Mouse (Mus musculus) heart, embryonic 13.5 days (tissue): ENCODE measurements around the gene Rgsl1. TPM values are rescaled to one million over a fixed set of nuclear protein-coding genes. Genes with fewer than 3 reads are reported as not detected.
"Not testable (repeated sequence)": the region's sequence is repeated elsewhere in the genome, so short reads cannot be mapped to it uniquely, and the experiment has no call there.

Source experiments
- ATAC-seq: fragments of 200-750 bp; cut with Nextera tagmentation; 2 replicates; pipeline ENCODE4 v1.8.0; 2017; ENCODE audit warnings: moderate TSS enrichment; ENCODE audit not compliant: insufficient number of reproducible peaks, low FRiP score, low TSS enrichment; ENCODE audit errors: extremely low read depth
- H3K27ac ChIP-seq: fragments of 300-500 bp; sonication (generic); replicated peaks from 2 replicates; pipeline ENCODE4 v1.5.1; 2015; ENCODE audit warnings: moderate library complexity, mild to moderate bottlenecking, inconsistent platforms
- H3K27me3 ChIP-seq: fragments of 300-500 bp; sonication (generic); replicated peaks from 2 replicates; pipeline ENCODE4 v1.6.1; 2015; ENCODE audit warnings: mild to moderate bottlenecking, inconsistent platforms
- H3K36me3 ChIP-seq: fragments of 300-500 bp; sonication (generic); 2 replicates; pipeline ENCODE4 v1.6.1; 2015; ENCODE audit warnings: mild to moderate bottlenecking, inconsistent platforms
- H3K4me1 ChIP-seq: fragments of 300-500 bp; sonication (generic); 2 replicates; pipeline ENCODE4 v1.6.1; 2015; ENCODE audit warnings: inconsistent platforms
- H3K4me2 ChIP-seq: fragments of 300-500 bp; sonication (generic); 2 replicates; pipeline ENCODE4 v1.6.1; 2015; ENCODE audit warnings: inconsistent platforms, mild to moderate bottlenecking, moderate library complexity
- H3K4me3 ChIP-seq: fragments of 300-500 bp; sonication (generic); 2 replicates; pipeline ENCODE4 v1.5.1; 2015; ENCODE audit warnings: moderate library complexity, mild to moderate bottlenecking, inconsistent platforms
- H3K9ac ChIP-seq: fragments of 300-500 bp; sonication (generic); 2 replicates; pipeline ENCODE4 v1.6.1; 2015; ENCODE audit warnings: inconsistent platforms, mild to moderate bottlenecking, moderate library complexity
- H3K9me3 ChIP-seq: fragments of 300-500 bp; sonication (generic); 2 replicates; pipeline ENCODE4 v1.6.1; 2016; ENCODE audit warnings: inconsistent platforms
- WGBS: fragments of 180-500 bp; shearing (Covaris S2); methylation state at CpG from one replicate; pipeline ENCODE4 v1.1.7; 2015; ENCODE audit warnings: mixed read lengths; 5-methylcytosine and 5-hydroxymethylcytosine counted together
- polyA plus RNA-seq: library from polyadenylated mRNA; unstranded; fragments of >200 nt; fragmentation: Nextera tagmentation; extraction: Ambion mirVana; gene quantifications from 2 replicates; pipeline ENCODE4 v1.2.1, GENCODE M21; 2015

The Rgsl1 gene
- polyA plus RNA-seq, 1 experiment from 2014 or later: not detected

DNA sequence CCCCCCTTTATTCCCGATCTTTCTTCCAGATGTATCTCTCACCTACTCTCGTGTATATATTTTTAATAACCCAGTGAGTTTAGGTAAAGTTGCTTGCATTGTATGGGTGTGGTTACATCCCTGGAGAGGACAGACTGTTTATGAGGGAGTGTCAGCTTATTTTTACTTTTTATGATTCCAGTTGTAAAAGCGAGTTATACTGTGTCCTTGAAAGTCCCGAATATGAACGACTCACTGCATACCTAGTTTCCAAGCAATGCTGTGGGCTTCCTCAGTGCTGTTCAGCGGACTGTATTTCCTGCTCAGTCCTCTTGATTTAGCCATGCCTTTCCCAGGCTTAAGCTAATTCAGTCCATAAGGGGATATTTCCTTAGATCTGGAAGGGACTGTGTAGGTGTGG lies 68.8 kb downstream of the Rgsl1 start:
- Histone ChIP-seq H3K4me1 (no peaks in the 10 kb centered on the region), H3K4me2 (no peak overlapping the region), H3K9me3 (no peaks in the 10 kb centered on the region), H3K27me3 (no peaks in the 10 kb centered on the region), H3K27ac (no peak overlapping the region), H3K4me3 (no peak overlapping the region), H3K9ac (no peak overlapping the region), H3K36me3 (no peaks in the 10 kb centered on the region)
- 76% methylated on average over 6 of the region's 6 CpGs for WGBS
- no peak for ATAC-seq

DNA sequence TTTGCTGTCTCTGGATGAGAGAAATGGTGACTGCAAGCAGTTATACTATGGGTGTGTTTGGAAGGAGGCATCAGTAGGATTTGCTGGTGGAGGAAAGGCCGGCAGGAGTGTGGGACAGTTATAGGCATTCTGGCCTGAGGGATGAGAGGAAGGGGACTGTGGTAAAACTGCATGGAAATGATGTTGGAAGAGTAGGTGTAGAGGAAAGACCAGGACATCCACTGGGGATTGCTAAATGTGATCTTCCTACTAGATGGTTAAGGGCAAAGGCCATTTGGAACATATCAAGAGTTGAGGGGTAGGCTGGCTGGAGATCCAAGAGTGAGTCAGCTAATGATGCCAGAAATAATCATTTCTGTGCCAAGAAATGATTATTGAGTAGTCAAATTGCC lies 73.2 kb downstream of the Rgsl1 start:
- Histone ChIP-seq H3K9me3 (no peaks in the 10 kb centered on the region), H3K4me2 (no peak overlapping the region), H3K9ac (no peak overlapping the region), H3K4me3 (no peak overlapping the region), H3K36me3 (no peaks in the 10 kb centered on the region), H3K27ac (no peak overlapping the region), H3K4me1 (no peaks in the 10 kb centered on the region), H3K27me3 (no peaks in the 10 kb centered on the region)
- 91% methylated on average over 1 of the region's 1 CpGs for WGBS
- no peak for ATAC-seq

GRCm38 (mm10) chr1:153769998-153770775 lies 73.8 kb downstream of the Rgsl1 start:
- no peak overlapping the region for H3K27ac ChIP-seq
- no peaks in the 10 kb centered on the region for H3K36me3 ChIP-seq
- H3K4me1 ChIP-seq: no peaks in the 10 kb centered on the region
- H3K4me2 ChIP-seq: no peak overlapping the region
- H3K4me3 ChIP-seq: no peak overlapping the region
- H3K27me3 ChIP-seq: no peaks in the 10 kb centered on the region
- no peak for ATAC-seq
- H3K9me3 ChIP-seq: no peaks in the 10 kb centered on the region
- 79% methylated on average over 10 of the region's 10 CpGs for WGBS
- H3K9ac ChIP-seq: no peak overlapping the region

DNA sequence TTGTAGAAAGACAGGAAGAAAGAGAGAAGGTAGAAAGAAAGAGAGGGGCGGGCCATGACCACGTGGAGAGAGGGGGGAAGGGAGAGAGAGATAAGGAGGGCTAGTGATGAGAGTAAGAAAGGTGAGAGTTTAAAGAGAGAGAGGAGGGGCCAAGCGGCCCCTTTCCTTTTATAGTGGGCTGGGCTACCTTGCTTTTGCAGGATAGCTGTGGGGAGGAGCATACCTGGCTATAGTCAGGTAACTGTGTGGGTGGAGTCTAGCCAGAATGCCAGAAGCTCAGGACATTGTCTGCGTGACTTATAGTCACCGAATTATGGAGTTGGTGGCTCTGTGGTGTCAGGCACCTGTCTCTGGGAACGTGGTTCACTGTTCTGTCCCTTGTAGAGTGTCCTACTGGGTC lies 74.4 kb downstream of the Rgsl1 start:
- 56% methylated on average over 6 of the region's 6 CpGs for WGBS
- H3K27me3 ChIP-seq, H3K4me2 ChIP-seq, H3K9ac ChIP-seq, H3K27ac ChIP-seq, H3K4me1 ChIP-seq, H3K4me3 ChIP-seq, ATAC-seq, H3K9me3 ChIP-seq, H3K36me3 ChIP-seq: not testable (repeated sequence)

DNA sequence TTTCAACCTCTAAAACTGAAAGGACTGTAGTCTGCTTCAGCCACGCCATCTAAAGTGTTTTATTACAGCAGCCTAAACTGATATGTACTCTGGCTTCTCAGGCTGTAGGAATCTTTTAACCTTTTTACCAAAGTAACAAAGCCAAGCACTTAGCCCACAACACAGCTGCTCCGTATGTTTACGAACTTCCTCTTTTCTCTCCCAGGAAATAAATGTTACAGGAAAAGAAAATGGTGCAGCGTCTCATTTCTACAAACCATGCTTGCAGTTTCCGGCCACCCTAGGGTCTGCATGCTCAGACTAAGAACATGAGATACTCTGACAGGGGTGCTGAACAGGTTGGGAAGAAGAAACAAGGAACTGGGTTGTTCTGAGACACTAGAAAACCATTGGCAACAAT lies 75.5 kb downstream of the Rgsl1 start:
- H3K27me3 ChIP-seq: no peaks in the 10 kb centered on the region
- no peak overlapping the region for H3K4me3 ChIP-seq
- ATAC-seq: no peak
- 77% methylated on average over 5 of the region's 5 CpGs for WGBS
- no peaks in the 10 kb centered on the region for H3K36me3 ChIP-seq
- H3K4me2 ChIP-seq: no peak overlapping the region
- H3K9me3 ChIP-seq: no peaks in the 10 kb centered on the region
- no peaks in the 10 kb centered on the region for H3K4me1 ChIP-seq
- no peak overlapping the region for H3K9ac ChIP-seq
- no peak overlapping the region for H3K27ac ChIP-seq

- no peak overlapping the region for H3K27ac ChIP-seq
- H3K27me3 ChIP-seq: no peaks in the 10 kb centered on the region
- H3K4me3 ChIP-seq: no peak overlapping the region
- H3K4me1 ChIP-seq: peaks cover 3% of the 10 kb centered on the region; the same call in 1 of the 2 replicates
- no peaks in the 10 kb centered on the region for H3K9me3 ChIP-seq
- no peak overlapping the region for H3K9ac ChIP-seq
- H3K36me3 ChIP-seq: peaks cover 1% of the 10 kb centered on the region; the same call in 1 of the 2 replicates
- 70% methylated on average over 1 of the region's 1 CpGs for WGBS
- ATAC-seq: no peak
- no peak overlapping the region for H3K4me2 ChIP-seq
Observed at GRCm38 (mm10) chr1:153767281-153767680, 76.7 kb downstream of the Rgsl1 start.

- Histone ChIP-seq H3K4me2 (no peak overlapping the region), H3K27ac (no peak overlapping the region), H3K4me3 (no peak overlapping the region), H3K36me3 (peaks cover 9% of the 10 kb centered on the region), H3K9ac (no peak overlapping the region), H3K9me3 (no peaks in the 10 kb centered on the region), H3K27me3 (no peaks in the 10 kb centered on the region), H3K4me1 (peaks cover 3% of the 10 kb centered on the region; the same call in 1 of the 2 replicates)
- no peak for ATAC-seq
- WGBS: 44% methylated on average over 8 of the region's 8 CpGs
Observed at GRCm38 (mm10) chr1:153766298-153766697, 77.6 kb downstream of the Rgsl1 start.

- no peak overlapping the region for H3K4me3 ChIP-seq
- H3K9ac ChIP-seq: no peak overlapping the region
- no peaks in the 10 kb centered on the region for H3K27me3 ChIP-seq
- H3K9me3 ChIP-seq: no peaks in the 10 kb centered on the region
- H3K27ac ChIP-seq: no peak overlapping the region
- no peak for ATAC-seq
- H3K4me2 ChIP-seq: no peak overlapping the region
- H3K4me1 ChIP-seq: peaks cover 3% of the 10 kb centered on the region; the same call in 1 of the 2 replicates
- peaks cover 30% of the 10 kb centered on the region for H3K36me3 ChIP-seq
- WGBS: 81% methylated on average over 11 of the region's 11 CpGs
Observed at GRCm38 (mm10) chr1:153764136-153764535, 79.8 kb downstream of the Rgsl1 start.

DNA sequence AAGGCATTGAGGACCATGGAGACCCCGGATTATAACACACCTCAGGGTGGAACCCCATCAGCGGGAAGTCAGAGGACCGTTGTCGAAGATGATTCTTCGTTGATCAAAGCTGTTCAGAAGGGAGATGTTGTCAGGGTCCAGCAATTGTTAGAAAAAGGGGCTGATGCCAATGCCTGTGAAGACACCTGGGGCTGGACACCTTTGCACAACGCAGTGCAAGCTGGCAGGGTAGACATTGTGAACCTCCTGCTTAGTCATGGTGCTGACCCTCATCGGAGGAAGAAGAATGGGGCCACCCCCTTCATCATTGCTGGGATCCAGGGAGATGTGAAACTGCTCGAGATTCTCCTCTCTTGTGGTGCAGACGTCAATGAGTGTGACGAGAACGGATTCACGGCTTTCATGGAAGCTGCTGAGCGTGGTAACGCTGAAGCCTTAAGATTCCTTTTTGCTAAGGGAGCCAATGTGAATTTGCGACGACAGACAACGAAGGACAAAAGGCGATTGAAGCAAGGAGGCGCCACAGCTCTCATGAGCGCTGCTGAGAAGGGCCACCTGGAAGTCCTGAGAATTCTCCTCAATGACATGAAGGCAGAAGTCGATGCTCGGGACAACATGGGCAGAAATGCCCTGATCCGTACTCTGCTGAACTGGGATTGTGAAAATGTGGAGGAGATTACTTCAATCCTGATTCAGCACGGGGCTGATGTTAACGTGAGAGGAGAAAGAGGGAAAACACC lies 90.0 kb downstream of the Rgsl1 start:
- H3K36me3 ChIP-seq: peaks cover 19% of the 10 kb centered on the region
- peak overlapping the region; percentile 27 for H3K4me2 ChIP-seq
- H3K4me3 ChIP-seq: no peak overlapping the region
- peaks cover 28% of the 10 kb centered on the region for H3K4me1 ChIP-seq
- no peak overlapping the region for H3K27ac ChIP-seq
- ATAC-seq: no peak
- H3K9ac ChIP-seq: peak overlapping the region; percentile 14; the same call in 1 of the 2 replicates
- H3K27me3 ChIP-seq: no peaks in the 10 kb centered on the region; the same call in 1 of the 2 replicates
- 55% methylated on average over 25 of the region's 25 CpGs for WGBS
- no peaks in the 10 kb centered on the region for H3K9me3 ChIP-seq

- H3K36me3 ChIP-seq: peaks cover 10% of the 10 kb centered on the region; the same call in 1 of the 2 replicates
- ATAC-seq: no peak
- peak overlapping the region; percentile 74 for H3K4me2 ChIP-seq
- peaks cover 42% of the 10 kb centered on the region for H3K4me1 ChIP-seq
- no peaks in the 10 kb centered on the region for H3K9me3 ChIP-seq
- H3K4me3 ChIP-seq: peak overlapping the region; percentile 52
- 79% methylated on average over 6 of the region's 6 CpGs for WGBS
- H3K27ac ChIP-seq: 0 out of 2 replicates have a peak overlapping the region, but pooled peaks have one; percentile 81
- no peaks in the 10 kb centered on the region; the same call in 1 of the 2 replicates for H3K27me3 ChIP-seq
- peak overlapping the region; percentile 78 for H3K9ac ChIP-seq
Observed at GRCm38 (mm10) chr1:153752521-153752920, 91.4 kb downstream of the Rgsl1 start.

DNA sequence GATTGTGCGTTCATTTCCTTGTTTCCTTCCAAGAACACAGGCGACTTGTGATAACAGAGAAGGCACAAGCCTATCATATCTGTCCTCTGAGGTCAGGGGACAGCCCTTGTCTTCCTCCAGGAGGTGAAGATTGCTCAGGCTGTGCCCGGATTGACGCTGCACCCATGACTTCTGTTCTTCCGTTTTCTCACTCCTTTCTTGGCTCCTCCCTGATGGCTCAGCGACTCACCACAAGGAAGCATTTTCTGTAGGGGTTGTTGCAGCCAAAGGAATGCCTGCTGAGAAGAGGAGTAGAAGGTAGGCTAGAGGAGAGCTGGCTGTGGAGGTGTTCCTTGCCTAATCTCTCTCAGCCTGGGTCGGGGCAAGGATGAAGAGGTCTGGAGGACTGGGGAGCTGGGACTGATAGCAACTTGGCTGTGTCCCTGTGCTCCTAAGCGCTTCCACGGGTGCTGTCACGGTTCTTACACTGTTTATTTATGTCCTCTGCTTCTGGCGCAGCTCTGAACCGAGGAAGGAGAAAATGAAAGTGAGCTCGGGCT lies 92.1 kb downstream of the Rgsl1 start:
- H3K4me3 ChIP-seq: peak overlapping the region; percentile 52
- peak overlapping the region; percentile 74 for H3K4me2 ChIP-seq
- peak overlapping the region; percentile 78 for H3K9ac ChIP-seq
- 12% methylated on average over 13 of the region's 13 CpGs for WGBS
- peaks cover 10% of the 10 kb centered on the region; the same call in 1 of the 2 replicates for H3K36me3 ChIP-seq
- ATAC-seq: no peak
- H3K4me1 ChIP-seq: peaks cover 49% of the 10 kb centered on the region
- H3K27ac ChIP-seq: peak overlapping the region; percentile 81
- H3K9me3 ChIP-seq: no peaks in the 10 kb centered on the region
- H3K27me3 ChIP-seq: no peaks in the 10 kb centered on the region; the same call in 1 of the 2 replicates
